Mouse (Mus musculus) macrophage (primary cell): ENCODE measurements around the gene Slc6a14. TPM values are rescaled to one million over a fixed set of nuclear protein-coding genes. Genes with fewer than 3 reads are reported as not detected.

Experiments used
- H3K27ac ChIP-seq: fragments of 350-480 bp; formaldehyde crosslinking; 2 replicates; pipeline ENCODE4 v1.9.0; 2021
- H3K36me3 ChIP-seq: fragments of 350-480 bp; formaldehyde crosslinking; 2 replicates; pipeline ENCODE4 v1.9.0; 2021; ENCODE audit errors: inconsistent target
- H3K4me3 ChIP-seq: fragments of 350-480 bp; formaldehyde crosslinking; 2 replicates; pipeline ENCODE4 v1.9.0; 2021; ENCODE audit errors: inconsistent target
- H3K79me2 ChIP-seq: fragments of 350-480 bp; formaldehyde crosslinking; 2 replicates; pipeline ENCODE4 v1.9.0; 2021; ENCODE audit errors: inconsistent target
- WGBS: methylation state at CpG from one replicate; pipeline ENCODE4 v1.1.7; 2026; ENCODE audit warnings: inconsistent platforms; ENCODE audit not compliant: missing documents; 5-methylcytosine and 5-hydroxymethylcytosine counted together
- polyA plus RNA-seq: library from polyadenylated mRNA; stranded (reverse); fragments of 250-400 nt; gene quantifications from 3 replicates; pipeline ENCODE4 v1.2.4, GENCODE M21; 2018; ENCODE audit warnings: inconsistent platforms
- total RNA-seq, 78 experiments: library from RNA; depleted of rRNA; stranded (reverse); fragments of 250-400 nt; gene quantifications; 1 replicate in 9 of 78; 2 replicates in 24 of 78; 3 replicates in 43 of 78; 4 replicates in 2 of 78; pipeline ENCODE4 v1.2.4; 2018; ENCODE audit warnings: inconsistent platforms in 56 of 78

Slc6a14 gene
- total RNA-seq (2018; cell fraction: chromatin; rRNA removed), result not detected
- not detected for total RNA-seq (2018; cell fraction: cytosol; rRNA removed)
- total RNA-seq (2018; cell fraction: nucleus; rRNA removed), result not detected
- not detected in 3 replicates for polyA plus RNA-seq

GRCm38 (mm10) chrX:21714829-21715228 lies at the start of gene Slc6a14:
Gene Slc6a14 (plus strand): TSS chrX:21714896.
- WGBS, result 85% methylated on average over 7 of the region's 7 CpGs
- H3K27ac ChIP-seq, result no peak within 1 kb of the TSS
- H3K4me3 ChIP-seq, result no peak within 1 kb of the TSS
- H3K79me2 ChIP-seq, result no peaks in the 10 kb centered on the region
- no peaks in the 10 kb centered on the region for H3K36me3 ChIP-seq

- Histone ChIP-seq H3K36me3 (no peaks in the 10 kb centered on the region), H3K4me3 (no peak overlapping the region), H3K79me2 (no peaks in the 10 kb centered on the region), H3K27ac (no peak overlapping the region)
- 43% methylated on average over 3 of the region's 7 CpGs for WGBS
These were observed 43.8 kb upstream of the Slc6a14 start for GRCm38 (mm10) chrX:21670896-21671295.

GRCm38 (mm10) chrX:21695220-21695619 lies 19.5 kb upstream of the Slc6a14 start:
- WGBS, result 82% methylated on average over 6 of the region's 6 CpGs
- no peak overlapping the region for H3K27ac ChIP-seq
- no peaks in the 10 kb centered on the region for H3K79me2 ChIP-seq
- H3K4me3 ChIP-seq, result no peak overlapping the region
- H3K36me3 ChIP-seq, result no peaks in the 10 kb centered on the region

- H3K36me3 ChIP-seq, result no peaks in the 10 kb centered on the region
- WGBS, result 78% methylated on average over 3 of the region's 3 CpGs
- H3K27ac ChIP-seq, result no peak overlapping the region
- H3K79me2 ChIP-seq, result no peaks in the 10 kb centered on the region
- no peak overlapping the region for H3K4me3 ChIP-seq
These were observed 19.0 kb upstream of the Slc6a14 start for GRCm38 (mm10) chrX:21695687-21696086.

- H3K4me3 ChIP-seq, result no peak overlapping the region
- no peaks in the 10 kb centered on the region for H3K36me3 ChIP-seq
- H3K27ac ChIP-seq, result no peak overlapping the region
- no peaks in the 10 kb centered on the region for H3K79me2 ChIP-seq
- WGBS, result 51% methylated on average over 4 of the region's 4 CpGs
These were observed 13.1 kb upstream of the Slc6a14 start for GRCm38 (mm10) chrX:21701646-21702045.

GRCm38 (mm10) chrX:21704470-21704869 lies 10.2 kb upstream of the Slc6a14 start:
- H3K4me3 ChIP-seq, result no peak overlapping the region
- no peak overlapping the region for H3K27ac ChIP-seq
- 90% methylated on average over 1 of the region's 1 CpGs for WGBS
- H3K79me2 ChIP-seq, result no peaks in the 10 kb centered on the region
- H3K36me3 ChIP-seq, result no peaks in the 10 kb centered on the region

GRCm38 (mm10) chrX:21715293-21715692 lies 597 bp downstream of the Slc6a14 start:
- Histone ChIP-seq H3K79me2 (no peaks in the 10 kb centered on the region), H3K36me3 (no peaks in the 10 kb centered on the region)
- WGBS, result 71% methylated on average over 5 of the region's 5 CpGs

GRCm38 (mm10) chrX:21716885-21717284 lies 2.2 kb downstream of the Slc6a14 start:
- H3K79me2 ChIP-seq, result no peaks in the 10 kb centered on the region
- H3K36me3 ChIP-seq, result no peaks in the 10 kb centered on the region
- H3K4me3 ChIP-seq, result no peak overlapping the region
- H3K27ac ChIP-seq, result no peak overlapping the region
- WGBS, result 95% methylated on average over 2 of the region's 2 CpGs

More at GRCm38 (mm10) chrX:21715293-21715692, 597 bp downstream of the Slc6a14 start:
- Histone ChIP-seq H3K4me3 (no peak overlapping the region), H3K27ac (no peak overlapping the region)

GRCm38 (mm10) chrX:21744997-21745396 lies 30.3 kb downstream of the Slc6a14 start, which contains the start of gene Gm28269:
Gene Gm28269 (minus strand): TSS chrX:21745097.
- Histone ChIP-seq H3K4me3 (no peak within 1 kb of the TSS), H3K36me3 (no peaks in the 10 kb centered on the region), H3K27ac (no peak within 1 kb of the TSS), H3K79me2 (no peaks in the 10 kb centered on the region)

Other genes with a start within 250 kb of the Slc6a14 start
- gene Agtr2, start 230.4 kb upstream of the Slc6a14 start, polyA plus RNA-seq, result not detected in 3 replicates
- not detected in 3 replicates for gene Gm28269, start 30.2 kb downstream of the Slc6a14 start, polyA plus RNA-seq